Mouse (Mus musculus) heart, postnatal 14 days (tissue): Measurements from ENCODE around the gene Abcg8. TPM values are rescaled to one million over a fixed set of nuclear protein-coding genes. Genes with fewer than 3 reads are reported as not detected.

Experiments
- DNase-seq, 2 experiments: peaks; one replicate each; pipeline ENCODE4 v3.0.0; 2021 to 2022
- intact Hi-C: fragments of 180-260 bp; cut with DNase I; formaldehyde crosslinking; loops from one replicate; pipeline ENCODE4 v1.15.1; 2025
- total RNA-seq, 2 experiments: library from RNA; stranded (reverse); gene quantifications; 2 replicates each; pipeline ENCODE4 v1.2.3; 2021

Gene Abcg8
- total RNA-seq, 2 experiments from 2014 or later = not detected

GRCm38 (mm10) chr17:84707407-84707806, 31.3 kb downstream of the Abcg8 start:
- intact Hi-C loops = no loop called here
- DNase-seq = peak in 1 of 2 experiments; percentile 17

DNA sequence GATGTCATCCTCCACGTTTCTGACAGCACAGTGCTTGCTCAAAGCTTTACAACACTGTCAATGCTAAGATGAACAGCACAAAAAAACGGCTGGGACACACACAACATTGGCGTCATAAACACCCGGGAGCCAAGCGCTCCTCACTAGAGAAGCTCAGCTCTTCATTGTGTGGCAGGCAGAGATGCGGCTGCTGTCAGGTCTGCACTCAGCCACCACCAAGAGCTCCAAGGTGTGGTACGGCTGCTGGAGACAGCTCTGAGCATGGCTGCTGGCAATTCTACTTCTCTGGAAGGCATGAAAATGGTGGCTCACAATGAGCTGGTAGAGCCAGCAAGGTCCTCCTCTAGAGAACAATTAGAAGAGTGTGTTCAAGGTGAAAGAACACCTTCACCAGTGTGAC, 32.7 kb downstream of the Abcg8 start:
- intact Hi-C loops = no loop called here
- no peak for DNase-seq

DNA sequence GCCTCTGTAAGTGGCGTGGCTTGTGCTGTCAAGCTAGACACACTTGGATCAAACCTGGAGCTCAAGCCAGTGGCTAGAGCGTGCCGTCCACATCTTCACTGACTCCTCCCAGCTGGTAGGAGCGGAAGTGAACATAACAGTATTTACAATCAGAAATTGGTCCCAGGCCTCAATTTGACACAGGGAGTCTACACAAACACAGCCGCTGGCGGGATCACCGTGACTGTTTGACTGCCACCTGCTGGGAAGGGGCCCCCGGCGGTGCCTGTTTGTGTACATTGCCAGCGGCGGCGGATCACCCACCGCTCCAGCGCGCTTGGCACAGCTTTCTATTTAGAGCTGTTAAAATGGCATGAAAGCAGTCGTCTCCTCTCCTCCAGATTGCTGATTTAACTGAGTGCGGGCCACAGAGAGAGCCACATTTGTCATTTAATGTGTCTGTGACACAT, 33.3 kb downstream of the Abcg8 start:
- intact Hi-C loops = no loop called here

GRCm38 (mm10) chr17:84713563-84714164, 37.6 kb downstream of the Abcg8 start:
- intact Hi-C loops = no loop called here
- no peak for DNase-seq

More for the DNA sequence above, 33.3 kb downstream of the Abcg8 start:
- no peak for DNase-seq

DNA sequence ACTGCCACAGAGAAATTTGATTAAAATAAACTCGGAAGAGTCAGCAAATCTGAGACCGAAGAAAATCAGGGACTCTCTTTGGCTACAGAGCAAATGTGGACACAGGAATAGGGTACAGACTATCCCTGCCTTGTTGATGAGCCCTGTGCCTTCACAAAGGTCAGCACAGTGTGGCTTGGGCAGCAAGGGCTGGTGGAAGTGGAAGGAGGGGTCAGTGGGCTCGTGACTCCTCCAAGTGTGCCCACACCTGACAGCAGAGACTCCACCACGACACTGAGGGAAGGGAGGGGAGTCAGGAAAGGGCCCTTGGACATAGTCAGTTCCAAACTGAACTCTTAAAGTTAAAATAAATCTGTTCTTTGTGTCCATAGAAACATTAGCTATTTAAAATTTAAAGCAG, 38.8 kb downstream of the Abcg8 start:
- intact Hi-C loops = no loop called here
- DNase-seq = no peak

DNA sequence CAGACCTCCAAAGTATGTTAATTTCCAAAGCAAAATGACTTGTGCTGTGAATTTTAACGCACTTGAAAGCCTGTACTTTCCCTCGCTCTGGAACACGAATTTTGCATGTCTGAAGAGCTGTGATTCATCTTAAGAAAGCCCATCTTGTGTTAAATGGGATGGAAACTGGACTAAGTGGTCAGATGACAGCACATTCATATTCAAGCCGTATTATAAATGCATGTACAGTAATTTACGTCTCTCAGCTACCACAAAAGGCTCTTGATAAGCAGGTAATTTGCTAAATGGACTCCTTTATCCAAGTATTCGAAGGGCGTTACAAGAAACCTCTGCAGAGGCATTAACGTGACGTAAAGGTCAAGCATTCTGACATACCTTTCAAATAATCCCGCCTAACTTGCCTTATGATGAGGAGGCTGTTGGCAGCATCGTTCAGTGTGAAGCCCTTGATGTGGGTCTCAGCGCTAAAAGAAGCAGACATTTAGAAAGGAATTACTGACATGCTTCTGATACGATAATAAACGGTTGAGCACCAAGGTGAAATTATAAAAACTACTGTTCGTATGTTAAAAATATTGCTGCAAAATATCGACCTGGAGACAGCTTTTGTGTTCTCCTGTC, 40.3 kb downstream of the Abcg8 start:
- no peak for DNase-seq
- intact Hi-C loops = no loop called here

- no peak for DNase-seq
- intact Hi-C loops = no loop called here
Observed at GRCm38 (mm10) chr17:84717416-84717815, 41.3 kb downstream of the Abcg8 start.

GRCm38 (mm10) chr17:84719105-84719504, 43.0 kb downstream of the Abcg8 start:
- intact Hi-C loops = no loop called here
- DNase-seq = no peak

DNA sequence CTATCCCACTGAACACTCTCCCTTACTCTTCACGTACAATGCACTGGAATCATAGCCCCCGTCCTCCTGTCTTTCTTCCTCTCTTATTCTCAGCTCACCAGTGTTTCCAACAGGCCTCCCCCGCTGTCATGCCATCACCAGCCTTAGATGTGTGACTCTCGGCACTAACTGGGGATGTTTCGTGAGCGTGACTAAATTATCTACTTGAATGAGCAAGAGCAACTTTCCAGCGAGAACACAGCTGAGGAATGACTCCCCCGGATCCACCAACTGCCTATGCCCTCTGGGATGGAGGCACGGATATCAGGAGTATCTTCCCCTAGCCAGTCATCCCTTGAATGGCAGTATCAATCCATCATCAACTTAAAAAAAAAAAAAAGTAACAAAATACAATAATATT, 47.9 kb downstream of the Abcg8 start:
- intact Hi-C loops = no loop called here
- no peak for DNase-seq

DNA sequence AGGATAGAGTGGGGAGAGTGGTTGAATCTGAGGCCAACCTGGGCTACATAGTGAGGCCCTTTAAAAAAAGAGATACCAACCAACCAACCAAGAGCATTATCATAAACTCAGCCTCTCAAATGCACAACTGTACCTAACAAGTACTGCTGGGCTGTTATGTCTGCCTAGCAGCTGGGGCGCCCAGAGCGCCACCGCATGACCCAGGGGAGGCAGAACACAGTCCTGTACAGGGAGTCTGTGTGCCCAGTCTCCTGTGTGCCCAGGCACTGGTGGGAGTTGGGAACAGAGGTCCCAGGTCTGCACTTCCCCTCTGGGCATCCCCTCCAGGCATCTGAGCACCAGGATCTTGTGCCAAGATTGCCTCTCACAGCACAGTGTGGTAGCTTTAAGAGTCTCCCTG, 49.1 kb downstream of the Abcg8 start:
- DNase-seq = no peak
- intact Hi-C loops = no loop called here

DNA sequence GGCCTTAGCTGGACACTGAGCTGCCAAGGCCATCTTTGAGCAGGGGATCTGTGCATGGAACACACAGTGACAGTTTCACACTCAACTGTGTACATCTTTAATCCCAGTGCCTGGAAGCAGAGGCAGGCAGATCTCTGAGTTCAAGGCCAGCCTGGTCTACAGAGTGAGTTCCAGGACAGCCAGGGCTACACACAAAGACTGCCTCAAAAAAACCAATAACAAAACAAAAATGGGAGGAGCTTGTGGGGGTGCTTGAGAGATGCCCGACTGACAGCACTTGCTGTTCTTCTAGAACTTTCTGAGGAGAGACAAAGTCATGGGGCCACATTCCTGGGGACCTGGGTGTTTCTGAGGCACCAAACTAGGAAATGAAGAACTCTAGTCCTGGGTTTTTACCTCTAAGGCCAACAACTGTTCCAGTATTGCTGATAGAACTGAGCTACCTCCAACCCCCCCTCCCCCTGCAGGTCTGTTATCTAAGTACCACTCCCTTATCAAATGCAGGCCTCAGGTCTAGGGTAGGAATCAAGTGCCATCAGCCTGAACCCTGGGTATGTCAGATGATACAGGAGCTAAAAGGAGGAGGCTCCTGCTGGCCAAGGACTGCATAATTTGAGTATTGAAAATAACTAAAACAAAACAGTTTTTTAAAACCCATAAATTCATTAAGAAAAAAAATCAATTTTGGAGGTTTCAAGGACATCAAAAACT, 52.3 kb downstream of the Abcg8 start:
- intact Hi-C loops = no loop called here
- DNase-seq = no peak

DNA sequence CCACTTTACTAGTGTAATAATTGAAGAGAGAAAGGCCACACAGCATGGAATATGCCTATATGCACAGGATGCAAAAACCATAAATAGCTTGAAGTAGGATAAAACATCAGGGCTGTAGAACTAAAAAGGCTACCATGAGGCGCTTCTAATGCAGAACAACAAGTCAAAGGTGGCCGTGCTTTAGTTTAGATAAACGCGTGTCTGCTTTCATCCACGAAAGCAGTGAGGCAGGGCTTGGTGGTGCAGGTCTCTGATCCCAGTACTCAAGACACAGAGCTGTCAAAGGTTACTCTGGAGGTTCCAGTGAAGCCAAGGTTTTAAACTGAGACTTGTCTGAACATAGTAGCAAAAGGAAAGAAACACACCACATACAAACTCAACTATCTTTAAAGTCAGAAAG, 53.0 kb downstream of the Abcg8 start:
- no peak for DNase-seq
- intact Hi-C loops = no loop called here

GRCm38 (mm10) chr17:84731361-84731760, 55.3 kb downstream of the Abcg8 start:
- DNase-seq = no peak
- intact Hi-C loops = no loop called here

GRCm38 (mm10) chr17:84732612-84733011, 56.5 kb downstream of the Abcg8 start:
- DNase-seq = no peak
- intact Hi-C loops = no loop called here

DNA sequence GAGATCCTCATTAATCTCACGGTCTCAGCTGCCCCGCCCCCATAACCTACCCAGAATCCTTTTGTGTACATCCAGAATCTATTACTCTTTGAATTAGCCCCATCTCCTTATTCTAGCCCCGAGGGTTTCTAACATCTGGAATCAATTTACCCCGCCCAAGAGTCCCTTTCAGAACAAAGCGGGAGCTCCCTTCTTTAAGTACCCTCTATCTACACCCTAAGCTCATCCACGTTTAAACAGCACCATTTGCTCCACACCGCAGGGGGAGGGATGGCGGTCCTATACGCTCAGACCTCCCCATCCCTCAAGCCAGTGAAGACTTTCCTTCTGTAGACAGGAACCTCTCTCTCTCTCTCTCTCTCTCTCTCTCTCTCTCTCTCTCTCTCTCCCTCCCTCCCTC, 60.6 kb downstream of the Abcg8 start:
- intact Hi-C loops = no loop called here
- DNase-seq = no peak

GRCm38 (mm10) chr17:84738073-84738797, 62.1 kb downstream of the Abcg8 start:
- intact Hi-C loops = no loop called here
- DNase-seq = no peak

DNA sequence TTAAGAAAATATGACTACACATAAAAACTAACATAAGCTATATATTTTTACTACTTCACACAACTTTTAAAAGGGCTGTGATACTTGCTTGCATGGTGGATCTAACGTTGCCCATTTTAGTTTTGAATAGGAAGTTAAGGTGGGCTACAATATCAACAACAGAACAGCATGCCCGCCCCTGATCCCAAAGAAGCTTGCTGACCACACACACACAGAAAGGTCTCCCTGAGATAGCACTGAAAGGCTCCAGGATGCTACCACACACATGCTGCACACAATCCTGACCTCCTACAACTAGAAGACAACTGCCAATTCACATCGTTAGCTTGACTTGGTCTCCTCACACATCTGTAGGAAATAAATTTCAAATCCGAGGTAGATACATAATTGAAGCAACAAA, 68.2 kb downstream of the Abcg8 start:
- no peak for DNase-seq
- intact Hi-C loops = no loop called here

DNA sequence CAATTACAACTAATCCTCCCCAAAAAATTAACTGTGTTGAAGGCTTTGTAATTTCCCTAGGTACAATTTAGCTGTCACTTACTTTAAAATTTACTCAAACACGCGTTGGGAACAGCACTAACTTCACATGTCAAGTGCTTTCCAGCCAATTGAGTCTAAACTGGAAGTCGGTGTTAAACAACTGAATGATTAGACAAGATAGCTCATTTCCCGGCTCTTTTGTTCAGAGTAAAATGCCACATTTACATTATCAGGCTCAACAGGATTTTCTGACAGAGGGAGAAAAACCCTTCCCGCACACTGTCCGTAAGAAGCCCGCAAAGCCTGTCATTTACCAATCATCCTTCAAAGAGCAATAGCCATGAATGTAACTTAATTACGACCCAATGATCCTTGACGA, 68.9 kb downstream of the Abcg8 start:
- intact Hi-C loops = no loop called here
- DNase-seq = no peak

- intact Hi-C loops = no loop called here
- no peak for DNase-seq
Observed at GRCm38 (mm10) chr17:84747212-84747611, 71.1 kb downstream of the Abcg8 start.

DNA sequence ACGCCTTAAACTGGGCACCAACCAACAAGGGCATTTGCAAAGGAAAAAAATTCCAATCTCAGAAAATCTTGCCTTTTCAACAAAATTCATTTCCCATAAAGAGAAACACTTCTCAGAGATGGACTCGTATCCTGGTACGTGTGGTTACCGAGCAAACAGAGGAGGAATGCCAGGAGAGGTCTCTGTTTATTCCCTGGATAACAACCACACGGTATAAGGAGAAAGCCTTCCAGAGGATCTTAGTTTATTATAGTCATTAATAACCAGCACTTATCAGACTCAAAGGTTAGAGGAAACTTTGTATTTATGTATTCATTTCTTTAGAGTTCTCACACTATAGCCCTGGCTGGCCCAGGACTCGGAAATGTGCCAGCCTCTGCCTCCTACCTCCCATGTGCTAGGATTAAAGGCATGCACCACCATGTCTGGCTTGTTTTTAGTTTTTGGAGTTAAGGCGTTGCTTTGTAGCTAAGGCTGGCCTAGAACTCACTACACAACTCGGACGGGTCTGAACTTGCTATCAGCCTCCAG, 72.1 kb downstream of the Abcg8 start:
- DNase-seq = no peak
- intact Hi-C loops = no loop called here

- intact Hi-C loops = no loop called here
- DNase-seq = no peak
Observed at GRCm38 (mm10) chr17:84749297-84749696, 73.2 kb downstream of the Abcg8 start.
